Mouse (Mus musculus) left cerebral cortex, adult 8-10 months (tissue): ENCODE data around the gene Pdcd7. TPM values are rescaled to one million over a fixed set of nuclear protein-coding genes. Genes with fewer than 3 reads are reported as not detected.

ENCODE experiments used
- DNase-seq, 2 experiments: peaks; one replicate each; pipeline ENCODE4 v3.0.0; 2022; ENCODE audit warnings: low spot score in 2 of 2
- total RNA-seq, 4 experiments: library from RNA; stranded (reverse); gene quantifications; 2 replicates each; pipeline ENCODE4 v1.2.4; 2022

The Pdcd7 gene
- total RNA-seq, 4 experiments from 2014 or later: 27.3 to 31.1 (median 27.9) TPM

- no peak for DNase-seq
These were observed 48.5 kb downstream of the Pdcd7 start for GRCm38 (mm10) chr9:65394360-65394759.

DNA sequence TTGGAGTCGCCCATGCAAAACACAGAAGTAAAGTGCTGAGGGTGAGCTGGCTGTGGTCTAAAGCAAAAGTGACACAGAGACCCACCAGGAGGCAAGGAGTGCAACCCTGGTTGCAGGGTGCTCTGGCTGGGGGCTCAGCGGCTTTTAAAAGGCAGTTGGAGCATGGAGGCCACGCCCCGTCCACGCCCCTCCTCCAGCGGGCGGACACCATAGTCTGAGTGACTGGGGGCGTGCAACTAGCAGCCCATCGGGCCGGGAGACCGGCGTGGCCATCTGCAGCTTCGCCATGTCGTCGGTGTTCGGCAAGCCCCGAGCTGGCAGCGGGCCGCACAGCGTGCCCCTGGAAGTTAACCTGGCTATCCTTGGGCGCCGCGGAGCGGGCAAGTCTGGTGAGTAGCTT, 52.4 kb downstream of the Pdcd7 start, which contains the start of gene Rasl12:
Gene Rasl12 (plus strand): TSS at position 228 of the 400 bp plus-strand sequence.
- peak in 1 of 2 experiments; percentile 34 for DNase-seq

GRCm38 (mm10) chr9:65399934-65400333, 54.0 kb downstream of the Pdcd7 start:
- DNase-seq: no peak

DNA sequence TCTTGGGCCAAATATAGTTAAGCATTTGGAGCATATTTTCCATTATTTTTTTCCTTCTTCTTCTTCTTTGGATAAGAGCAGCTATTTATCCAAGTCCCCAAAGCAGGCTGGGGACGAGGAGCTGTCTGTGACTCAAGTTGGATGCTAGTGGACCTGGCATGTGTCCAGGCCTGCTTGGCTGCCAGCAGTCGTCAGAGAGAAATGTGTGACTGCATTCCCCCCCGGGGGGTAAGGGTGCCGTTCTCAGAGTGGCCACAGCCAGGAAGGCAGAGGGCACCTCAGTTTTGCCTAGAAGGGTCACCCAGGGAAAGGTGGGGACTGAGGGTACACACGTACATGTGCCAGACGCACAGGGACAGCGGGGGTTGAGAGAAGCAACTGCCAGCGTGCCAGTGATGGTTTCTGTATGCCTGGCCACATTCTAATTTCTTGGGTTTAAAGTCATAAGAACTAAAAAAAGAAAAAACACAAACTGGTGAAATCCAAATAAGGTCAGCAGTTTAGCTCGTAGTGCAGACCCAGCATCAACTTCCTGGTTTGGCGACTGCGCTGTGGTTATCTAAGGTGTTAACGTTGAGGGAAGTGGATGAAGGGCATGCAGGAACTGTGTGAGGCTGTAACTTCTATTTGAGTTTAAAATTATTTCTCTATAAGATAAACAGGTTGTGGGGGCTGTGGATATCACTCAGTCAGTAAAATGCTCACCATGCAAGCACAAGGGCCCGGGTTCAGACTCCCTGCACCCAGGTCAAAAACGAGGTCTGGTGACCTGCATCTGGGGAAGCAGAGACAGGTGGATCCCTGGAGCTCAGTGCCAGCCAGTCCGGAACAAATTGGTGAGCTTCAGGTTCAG, 58.7 kb downstream of the Pdcd7 start:
- DNase-seq: peak; percentile 41 to 46

DNA sequence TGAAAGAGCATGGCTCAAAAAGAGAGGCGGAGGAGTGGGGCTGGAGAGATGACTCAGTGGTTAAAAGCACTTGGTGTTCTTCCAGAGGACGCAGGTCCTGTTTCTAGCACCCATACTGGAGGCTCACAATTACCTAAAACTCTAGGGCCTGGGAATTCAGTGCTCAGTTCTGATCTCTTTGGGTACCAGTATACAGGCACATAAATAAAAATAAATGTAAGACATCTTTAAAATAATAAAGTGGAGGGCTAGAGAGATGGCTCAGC, 59.2 kb downstream of the Pdcd7 start:
- no peak for DNase-seq

DNA sequence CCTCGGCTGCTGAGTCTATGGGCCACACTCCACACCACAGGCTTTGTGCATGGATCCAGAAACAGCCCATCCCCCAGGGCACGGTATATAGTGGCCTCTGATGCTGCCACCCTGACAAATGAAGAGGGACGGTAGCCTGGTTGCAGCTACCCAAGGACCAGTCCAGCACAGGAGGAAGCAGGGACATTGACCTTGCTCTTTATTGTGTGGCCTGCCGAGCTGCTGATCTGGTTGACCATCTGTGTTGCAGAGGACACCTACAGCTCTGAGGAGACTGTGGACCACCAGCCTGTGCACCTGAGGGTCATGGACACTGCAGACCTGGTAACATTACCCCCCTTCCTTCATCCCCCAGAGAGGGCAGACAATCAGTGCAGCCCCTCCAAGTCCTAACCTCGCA, 61.4 kb downstream of the Pdcd7 start:
- no peak for DNase-seq

- no peak for DNase-seq
These were observed 62.0 kb downstream of the Pdcd7 start for GRCm38 (mm10) chr9:65407861-65408260.

DNA sequence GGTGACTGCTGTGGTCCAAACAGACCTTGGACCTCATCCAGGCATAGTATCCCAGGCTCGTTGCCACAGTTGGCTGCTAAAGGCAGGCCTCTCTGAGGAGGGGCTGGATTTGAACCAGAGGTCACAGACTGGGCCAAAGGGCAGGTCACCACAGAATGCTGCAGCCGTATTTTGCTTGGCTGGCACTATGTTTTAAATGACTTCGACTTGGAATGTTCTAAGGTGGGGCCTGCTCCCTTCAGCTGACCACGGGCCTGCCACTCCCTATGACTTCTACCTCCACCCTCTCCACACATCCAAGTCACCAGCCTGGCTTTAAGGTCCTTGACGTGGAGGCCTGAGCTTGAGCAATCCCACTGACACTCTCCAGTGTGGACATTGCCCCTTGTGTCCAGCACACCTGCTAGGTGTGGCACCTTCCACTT, 63.0 kb downstream of the Pdcd7 start:
- no peak for DNase-seq

Other genes starting within 250 kb of the Pdcd7 start
- gene Igdcc4, start 244.6 kb upstream of the Pdcd7 start, total RNA-seq: 10 to 100 TPM; 35.7 to 39.1 (median 36.6) TPM
- 1 to 10 TPM; 1.2 to 2.1 (median 1.2) TPM for gene Igdcc3, start 204.9 kb upstream of the Pdcd7 start, total RNA-seq
- 1 to 10 TPM; 3.4 to 4.8 (median 4.0) TPM for gene Parp16, start 150.8 kb upstream of the Pdcd7 start, total RNA-seq
- under 1 TPM in 3 of 4 experiments, not detected in 1; 0.13 to 0.23 (median 0.19) TPM for gene Cilp, start 80.9 kb upstream of the Pdcd7 start, total RNA-seq
- gene Clpx, start 51.8 kb upstream of the Pdcd7 start, total RNA-seq: 10 to 100 TPM; 28.4 to 30.9 (median 28.9) TPM
- 1 to 10 TPM; 4.0 to 5.0 (median 4.7) TPM for gene Ubap1l, start 14.9 kb downstream of the Pdcd7 start, total RNA-seq
- under 1 TPM in 3 of 4 experiments, not detected in 1; 0.11 to 0.32 (median 0.12) TPM for gene Kbtbd13, start 45.5 kb downstream of the Pdcd7 start, total RNA-seq
- gene Rasl12, start 52.4 kb downstream of the Pdcd7 start, total RNA-seq: 1 to 10 TPM; 2.1 to 3.4 (median 3.2) TPM
- gene Slc51b, start 76.9 kb downstream of the Pdcd7 start, total RNA-seq: not detected
- 10 to 100 TPM; 16.4 to 20.5 (median 16.9) TPM for gene Mtfmt, start 89.7 kb downstream of the Pdcd7 start, total RNA-seq
- gene Spg21, start 114.8 kb downstream of the Pdcd7 start, total RNA-seq: 10 to 100 TPM; 33.6 to 43.7 (median 41.2) TPM
- 1 to 10 TPM; 3.8 to 6.4 (median 4.8) TPM for gene Ankdd1a, start 174.1 kb downstream of the Pdcd7 start, total RNA-seq
- 10 to 100 TPM; 16.3 to 24.5 (median 18.9) TPM for gene Plekho2, start 233.9 kb downstream of the Pdcd7 start, total RNA-seq
- under 1 TPM; 0.18 to 0.63 (median 0.26) TPM for gene Pif1, start 241.1 kb downstream of the Pdcd7 start, total RNA-seq